Mouse (Mus musculus) hindbrain, embryonic 11.5 days (tissue): ENCODE measurements at regions not wholly inside any gene's neighbourhood (a gene's known extent, or its start where the extent isn't known, plus 50 kb on each side); places are given as distances from the start of the nearest gene placed in this dataset.

Experiments used
- ATAC-seq: fragments of 200-750 bp; cut with Nextera tagmentation; 2 replicates; pipeline ENCODE4 v1.8.0; 2017; ENCODE audit warnings: mild to moderate bottlenecking, moderate TSS enrichment, moderate library complexity; ENCODE audit not compliant: low FRiP score
- DNase-seq: peaks from one replicate; pipeline ENCODE4 v3.0.0-alpha.2; 2015; ENCODE audit warnings: low spot score
- H3K27ac ChIP-seq: fragments of 300-500 bp; sonication (generic); 2 replicates; pipeline ENCODE4 v1.5.1; 2014; ENCODE audit warnings: mild to moderate bottlenecking, low read depth, low read length
- H3K27me3 ChIP-seq: fragments of 300-500 bp; sonication (generic); 2 replicates; pipeline ENCODE4 v1.6.1; 2014; ENCODE audit warnings: mild to moderate bottlenecking, low read length, moderate library complexity, mixed read lengths; ENCODE audit not compliant: control insufficient read depth, insufficient read depth
- H3K36me3 ChIP-seq: fragments of 300-500 bp; sonication (generic); 2 replicates; pipeline ENCODE4 v1.6.1; 2014; ENCODE audit warnings: mild to moderate bottlenecking, low read length, moderate library complexity, mixed read lengths; ENCODE audit not compliant: control insufficient read depth, insufficient read depth
- H3K4me1 ChIP-seq: fragments of 300-500 bp; sonication (generic); replicated peaks from 2 replicates; pipeline ENCODE4 v1.6.1; 2014; ENCODE audit warnings: low read length, mixed read lengths; ENCODE audit not compliant: control insufficient read depth, insufficient read depth
- H3K4me2 ChIP-seq: fragments of 300-500 bp; sonication (generic); replicated peaks from 2 replicates; pipeline ENCODE4 v1.6.1; 2014; ENCODE audit warnings: mild to moderate bottlenecking, low read depth, low read length
- H3K4me3 ChIP-seq: fragments of 300-500 bp; sonication (generic); 2 replicates; pipeline ENCODE4 v1.5.1; 2014; ENCODE audit warnings: low read depth, low read length
- H3K9ac ChIP-seq: fragments of 300-500 bp; sonication (generic); 2 replicates; pipeline ENCODE4 v1.6.1; 2014; ENCODE audit warnings: low read depth, low read length
- H3K9me3 ChIP-seq: fragments of 300-500 bp; sonication (generic); 2 replicates; pipeline ENCODE4 v1.6.1; 2016; ENCODE audit warnings: low read length; ENCODE audit not compliant: control insufficient read depth
- WGBS: fragments of 180-500 bp; shearing (Covaris S2); extraction: QIAGEN DNeasy Blood & Tissue Kit; methylation state at CpG from one replicate; pipeline ENCODE4 v1.1.7; 2014; 5-methylcytosine and 5-hydroxymethylcytosine counted together

- no peaks in the 10 kb centered on the region for H3K27me3 ChIP-seq
- WGBS: 90% methylated on average over 5 of the region's 5 CpGs
- no peak for ATAC-seq
Measured at GRCm38 (mm10) chr9:97226074-97226473, 115.1 kb upstream of the Slc25a36 start.

GRCm38 (mm10) chr9:97224549-97224948 lies 113.6 kb upstream of the Slc25a36 start:
- Histone ChIP-seq H3K27ac (no peak overlapping the region), H3K4me1 (no peaks in the 10 kb centered on the region), H3K4me2 (no peak overlapping the region), H3K9me3 (no peaks in the 10 kb centered on the region), H3K27me3 (no peaks in the 10 kb centered on the region), H3K4me3 (no peak overlapping the region), H3K36me3 (no peaks in the 10 kb centered on the region), H3K9ac (no peak overlapping the region)
- DNase-seq: peak; percentile 13
- no peak for ATAC-seq
- 32% methylated on average over 7 of the region's 7 CpGs for WGBS

More at GRCm38 (mm10) chr9:97226074-97226473, 115.1 kb upstream of the Slc25a36 start:
- Histone ChIP-seq H3K9ac (no peak overlapping the region), H3K4me3 (no peak overlapping the region), H3K36me3 (no peaks in the 10 kb centered on the region), H3K4me1 (no peaks in the 10 kb centered on the region), H3K4me2 (no peak overlapping the region), H3K27ac (no peak overlapping the region), H3K9me3 (no peaks in the 10 kb centered on the region)
- DNase-seq: no peak

GRCm38 (mm10) chr9:97214806-97215205 lies 103.8 kb upstream of the Slc25a36 start:
- Histone ChIP-seq H3K4me1 (no peaks in the 10 kb centered on the region), H3K27ac (no peak overlapping the region), H3K36me3 (no peaks in the 10 kb centered on the region), H3K4me2 (no peak overlapping the region), H3K27me3 (no peaks in the 10 kb centered on the region), H3K9me3 (no peaks in the 10 kb centered on the region), H3K4me3 (no peak overlapping the region), H3K9ac (no peak overlapping the region)
- DNase-seq (peak; percentile 49), ATAC-seq (no peak)
- 46% methylated on average over 2 of the region's 2 CpGs for WGBS

GRCm38 (mm10) chr9:97190321-97190860 lies 79.4 kb upstream of the Slc25a36 start:
- H3K4me2 ChIP-seq: no peak overlapping the region
- no peak overlapping the region for H3K27ac ChIP-seq
- no peaks in the 10 kb centered on the region for H3K9me3 ChIP-seq
- no peaks in the 10 kb centered on the region for H3K27me3 ChIP-seq
- H3K4me1 ChIP-seq: no peaks in the 10 kb centered on the region
- WGBS: 89% methylated on average over 14 of the region's 14 CpGs
- H3K4me3 ChIP-seq: no peak overlapping the region
- ATAC-seq (no peak), DNase-seq (no peak)
- no peak overlapping the region for H3K9ac ChIP-seq
- no peaks in the 10 kb centered on the region for H3K36me3 ChIP-seq

- Histone ChIP-seq H3K36me3 (no peaks in the 10 kb centered on the region), H3K4me1 (no peaks in the 10 kb centered on the region), H3K4me3 (no peak overlapping the region), H3K9ac (no peak overlapping the region), H3K4me2 (no peak overlapping the region), H3K9me3 (no peaks in the 10 kb centered on the region), H3K27me3 (no peaks in the 10 kb centered on the region), H3K27ac (no peak overlapping the region)
- ATAC-seq: no peak
- no peak for DNase-seq
- 88% methylated on average over 4 of the region's 4 CpGs for WGBS
Measured at GRCm38 (mm10) chr9:97189646-97190045, 78.7 kb upstream of the Slc25a36 start.

GRCm38 (mm10) chr9:97188616-97189330 lies 77.8 kb upstream of the Slc25a36 start:
- no peaks in the 10 kb centered on the region for H3K9me3 ChIP-seq
- 88% methylated on average over 7 of the region's 7 CpGs for WGBS
- no peak overlapping the region for H3K4me2 ChIP-seq
- H3K27me3 ChIP-seq: no peaks in the 10 kb centered on the region
- ATAC-seq (no peak), DNase-seq (no peak)
- H3K27ac ChIP-seq: no peak overlapping the region
- H3K36me3 ChIP-seq: no peaks in the 10 kb centered on the region
- H3K4me3 ChIP-seq: no peak overlapping the region
- H3K9ac ChIP-seq: no peak overlapping the region
- no peaks in the 10 kb centered on the region for H3K4me1 ChIP-seq

GRCm38 (mm10) chr9:97173230-97173951 lies 62.4 kb upstream of the Slc25a36 start:
- H3K36me3 ChIP-seq: no peaks in the 10 kb centered on the region
- DNase-seq: no peak
- no peak overlapping the region for H3K9ac ChIP-seq
- no peak overlapping the region for H3K4me3 ChIP-seq
- no peak overlapping the region for H3K27ac ChIP-seq
- H3K27me3 ChIP-seq: no peaks in the 10 kb centered on the region
- ATAC-seq: no peak
- H3K4me2 ChIP-seq: no peak overlapping the region
- H3K4me1 ChIP-seq: no peaks in the 10 kb centered on the region
- no peaks in the 10 kb centered on the region for H3K9me3 ChIP-seq
- 78% methylated on average over 5 of the region's 5 CpGs for WGBS

GRCm38 (mm10) chr9:97172075-97172474 lies 61.1 kb upstream of the Slc25a36 start:
- no peak overlapping the region for H3K4me3 ChIP-seq
- DNase-seq (peak; percentile 67), ATAC-seq (no peak)
- no peaks in the 10 kb centered on the region for H3K36me3 ChIP-seq
- H3K9ac ChIP-seq: no peak overlapping the region
- no peak overlapping the region for H3K4me2 ChIP-seq
- no peaks in the 10 kb centered on the region for H3K9me3 ChIP-seq
- H3K27me3 ChIP-seq: no peaks in the 10 kb centered on the region
- no peak overlapping the region for H3K27ac ChIP-seq
- WGBS: 12% methylated on average over 3 of the region's 3 CpGs
- no peaks in the 10 kb centered on the region for H3K4me1 ChIP-seq

- H3K9me3 ChIP-seq: no peaks in the 10 kb centered on the region
- no peak overlapping the region for H3K4me2 ChIP-seq
- no peaks in the 10 kb centered on the region for H3K36me3 ChIP-seq
- no peaks in the 10 kb centered on the region for H3K4me1 ChIP-seq
- DNase-seq: no peak
- no peak overlapping the region for H3K4me3 ChIP-seq
- no peak overlapping the region for H3K27ac ChIP-seq
- 95% methylated on average over 4 of the region's 4 CpGs for WGBS
- no peak overlapping the region for H3K9ac ChIP-seq
- ATAC-seq: no peak
- no peaks in the 10 kb centered on the region for H3K27me3 ChIP-seq
Measured at GRCm38 (mm10) chr9:97171484-97171883, 60.5 kb upstream of the Slc25a36 start.
